Mouse (Mus musculus): ENCODE data around the gene Bcl7b. TPM values are rescaled to one million over a fixed set of nuclear protein-coding genes. Genes with fewer than 3 reads are reported as not detected.

Bcl7b gene
- polyA plus RNA-seq, 1 experiment from 2014 or later = 50.3 TPM

DNA sequence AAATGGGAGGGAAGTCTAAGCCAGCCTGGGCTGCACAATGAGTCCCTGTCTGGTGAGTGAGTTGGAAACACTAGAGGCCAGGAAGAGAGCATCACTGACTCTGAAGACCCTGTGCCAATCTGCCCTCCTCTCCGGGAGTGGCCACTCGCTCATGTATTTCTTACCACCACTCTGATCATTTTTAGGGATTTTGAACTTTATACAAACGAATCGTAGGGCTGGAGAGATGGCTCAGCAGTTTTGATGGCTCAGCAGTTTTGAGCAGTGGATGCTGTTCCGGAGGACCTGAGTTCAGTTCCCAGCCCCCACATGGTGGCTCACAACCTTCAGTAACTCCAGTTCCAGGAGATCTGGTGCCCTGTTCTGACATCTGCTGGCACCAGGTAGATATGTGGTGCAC, 4.9 kb downstream of the Bcl7b start:
- Histone ChIP-seq H3K4me3 (replicated peaks) (no peak overlapping the region), H3K27me3 (replicated peaks) (no peaks in the 10 kb centered on the region), H3K9ac (no peak overlapping the region), H3K9me3 (no peaks in the 10 kb centered on the region), H3K27ac (no peak overlapping the region), H3K4me1 (replicated peaks) (peaks cover 2% of the 10 kb centered on the region; the same call in 1 of the 2 replicates), H3K36me3 (peaks cover 30% of the 10 kb centered on the region), H3K4me2 (replicated peaks) (no peak overlapping the region)
- 92% methylated on average over 5 of the region's 5 CpGs for WGBS
- no peak for ATAC-seq

DNA sequence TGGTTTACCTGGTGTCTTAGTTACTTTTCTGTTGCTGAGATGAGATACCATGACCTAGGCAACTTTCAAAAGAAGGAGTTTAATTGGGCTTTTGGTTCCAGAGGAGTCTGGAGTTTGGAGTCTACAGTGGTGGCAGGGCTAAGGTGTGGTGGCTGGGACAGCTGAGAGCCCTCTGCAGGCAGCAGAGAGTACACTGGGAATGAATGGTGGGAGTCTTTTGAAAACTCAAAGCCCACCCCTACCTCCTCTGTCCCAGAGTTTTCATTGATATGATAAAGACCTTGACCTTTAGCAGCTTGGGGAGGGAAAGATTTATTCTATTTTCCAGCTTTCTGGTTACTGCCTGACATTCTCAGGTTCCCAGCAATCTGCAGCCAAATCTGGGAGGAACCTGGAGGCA, 7.0 kb downstream of the Bcl7b start:
- ATAC-seq = no peak
- Histone ChIP-seq H3K4me2 (replicated peaks) (no peak overlapping the region), H3K27me3 (replicated peaks) (no peaks in the 10 kb centered on the region), H3K4me3 (replicated peaks) (no peak overlapping the region), H3K27ac (no peak overlapping the region), H3K36me3 (peaks cover 47% of the 10 kb centered on the region), H3K9ac (no peak overlapping the region), H3K4me1 (replicated peaks) (no peaks in the 10 kb centered on the region), H3K9me3 (no peaks in the 10 kb centered on the region)

DNA sequence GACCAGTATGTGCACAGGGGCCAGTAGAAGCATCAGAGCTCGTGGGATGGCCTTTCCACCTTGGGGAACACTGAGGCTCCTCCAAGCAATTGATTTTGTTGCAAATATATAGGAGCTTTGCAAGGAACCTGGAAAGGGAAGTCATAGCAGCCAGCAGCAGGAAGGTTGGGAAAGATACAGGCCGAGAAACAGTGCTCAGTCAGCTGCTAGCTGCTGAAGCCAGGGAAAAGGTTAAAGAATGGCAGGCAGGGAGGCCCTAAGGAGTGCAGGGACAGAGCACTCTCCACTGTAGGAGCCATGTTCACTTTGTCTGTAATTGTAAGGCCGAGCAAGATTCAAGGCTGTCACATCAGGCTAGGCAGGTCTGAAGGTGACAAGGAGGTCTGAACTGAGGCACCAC, 10.4 kb downstream of the Bcl7b start:
- 75% methylated on average over 3 of the region's 3 CpGs for WGBS
- H3K9ac ChIP-seq = no peak overlapping the region

DNA sequence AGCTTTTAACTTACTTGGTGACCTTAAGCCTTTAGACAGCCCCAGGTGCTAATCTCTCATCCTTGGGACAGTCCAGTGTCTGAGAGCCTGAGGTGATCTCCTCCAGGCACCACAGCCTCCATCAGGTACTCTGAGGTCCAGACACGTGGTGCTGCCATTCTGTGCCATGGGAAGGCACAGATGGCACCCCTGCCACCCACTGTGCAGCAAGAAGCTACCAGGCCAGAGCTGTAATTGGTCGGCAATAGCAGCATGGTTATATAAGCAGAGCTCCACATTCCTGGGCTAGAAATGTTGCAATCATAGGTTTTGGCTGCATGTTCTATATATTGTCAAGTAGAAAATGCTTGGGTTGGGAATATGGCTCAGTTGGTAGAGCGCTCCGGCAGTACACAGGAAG, 10.9 kb downstream of the Bcl7b start:
- no peaks in the 10 kb centered on the region for H3K9me3 ChIP-seq
- H3K4me2 ChIP-seq (replicated peaks) = no peak overlapping the region
- no peak overlapping the region for H3K4me3 ChIP-seq (replicated peaks)
- no peak for ATAC-seq
- H3K27me3 ChIP-seq (replicated peaks) = no peaks in the 10 kb centered on the region
- 95% methylated on average over 4 of the region's 4 CpGs for whole genome bisulfite sequencing
- H3K4me1 ChIP-seq (replicated peaks) = no peaks in the 10 kb centered on the region
- peaks cover 44% of the 10 kb centered on the region for H3K36me3 ChIP-seq
- no peak overlapping the region for H3K9ac ChIP-seq
- no peak overlapping the region for H3K27ac ChIP-seq

More for the DNA sequence above, 10.4 kb downstream of the Bcl7b start:
- no peaks in the 10 kb centered on the region for H3K9me3 ChIP-seq
- no peak overlapping the region for H3K4me3 ChIP-seq (replicated peaks)
- no peak for ATAC-seq
- no peaks in the 10 kb centered on the region for H3K27me3 ChIP-seq (replicated peaks)
- peaks cover 44% of the 10 kb centered on the region for H3K36me3 ChIP-seq
- no peak overlapping the region for H3K4me2 ChIP-seq (replicated peaks)
- H3K27ac ChIP-seq = no peak overlapping the region
- no peaks in the 10 kb centered on the region for H3K4me1 ChIP-seq (replicated peaks)

DNA sequence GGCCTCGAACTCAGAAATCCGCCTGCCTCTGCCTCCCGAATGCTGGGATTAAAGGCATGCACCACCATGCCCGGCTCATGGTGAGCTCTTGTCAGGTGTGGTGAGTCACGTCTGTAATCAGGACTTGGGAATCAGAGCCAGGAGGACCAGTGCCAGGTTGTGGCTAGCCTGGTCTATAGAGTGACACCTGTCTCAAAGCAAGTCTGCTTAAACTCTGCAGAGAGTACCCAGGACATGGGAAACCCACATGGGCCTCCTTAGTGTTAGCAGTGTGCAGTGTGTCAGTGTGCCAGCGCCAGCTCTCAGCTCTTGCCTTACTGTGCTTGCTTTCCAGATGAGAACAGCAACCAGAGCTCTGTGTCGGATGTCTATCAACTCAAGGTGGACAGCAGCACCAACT, 11.5 kb downstream of the Bcl7b start:
- no peak for ATAC-seq
- H3K36me3 ChIP-seq = peaks cover 44% of the 10 kb centered on the region

DNA sequence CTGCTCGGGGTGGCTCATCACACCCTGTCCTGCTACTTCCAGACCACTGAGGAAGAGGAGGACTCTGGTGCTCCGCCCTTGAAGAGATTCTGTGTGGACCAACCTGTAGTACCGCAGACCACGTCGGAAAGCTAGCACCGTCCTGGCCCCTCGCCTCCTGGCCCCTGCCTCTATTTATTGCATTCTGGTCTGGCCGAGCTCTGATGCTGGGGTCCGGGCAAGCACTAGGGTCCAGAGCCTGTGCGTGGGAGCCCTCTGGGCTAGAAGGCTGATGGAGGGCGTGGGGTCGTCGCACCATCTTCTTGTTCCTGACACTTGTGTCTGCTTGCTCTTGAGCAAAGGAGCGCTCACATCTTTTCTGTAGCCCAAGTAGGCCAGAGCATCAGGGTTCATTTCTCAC, 12.7 kb downstream of the Bcl7b start:
- H3K27ac ChIP-seq = no peak overlapping the region
- no peaks in the 10 kb centered on the region for H3K4me1 ChIP-seq (replicated peaks)
- ATAC-seq = no peak
- no peak overlapping the region for H3K9ac ChIP-seq
- H3K27me3 ChIP-seq (replicated peaks) = no peaks in the 10 kb centered on the region
- H3K36me3 ChIP-seq = peaks cover 41% of the 10 kb centered on the region
- no peak overlapping the region for H3K4me3 ChIP-seq (replicated peaks)
- no peaks in the 10 kb centered on the region for H3K9me3 ChIP-seq
- H3K4me2 ChIP-seq (replicated peaks) = no peak overlapping the region
- 95% methylated on average over 14 of the region's 14 CpGs for WGBS

More for the DNA sequence above, 11.5 kb downstream of the Bcl7b start:
- Histone ChIP-seq H3K4me1 (replicated peaks) (no peaks in the 10 kb centered on the region), H3K4me3 (replicated peaks) (no peak overlapping the region), H3K9ac (no peak overlapping the region), H3K9me3 (no peaks in the 10 kb centered on the region), H3K27me3 (replicated peaks) (no peaks in the 10 kb centered on the region), H3K27ac (no peak overlapping the region), H3K4me2 (replicated peaks) (no peak overlapping the region)
- WGBS = 90% methylated on average over 7 of the region's 7 CpGs

DNA sequence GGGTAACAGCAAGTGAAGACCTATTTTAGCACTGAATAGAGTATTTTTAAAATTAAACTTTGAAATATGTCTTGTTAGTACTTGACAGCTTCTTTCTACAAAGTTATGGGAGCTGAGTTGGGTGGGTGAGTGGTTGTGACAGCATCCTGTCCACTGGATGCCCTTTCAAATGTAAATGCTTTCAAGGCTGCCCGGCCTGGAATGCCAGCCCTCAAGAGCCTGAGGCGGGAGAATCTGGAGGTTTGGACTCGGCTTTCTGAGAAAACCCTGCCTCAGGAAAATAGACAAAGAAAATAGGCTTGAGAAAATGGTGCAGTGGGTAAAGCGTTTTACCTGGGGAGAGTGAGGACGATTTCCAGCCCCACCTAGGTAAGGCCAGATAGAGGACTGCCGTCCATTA, 13.7 kb downstream of the Bcl7b start:
- Histone ChIP-seq H3K4me3 (replicated peaks) (no peak overlapping the region), H3K36me3 (peaks cover 40% of the 10 kb centered on the region), H3K9me3 (no peaks in the 10 kb centered on the region), H3K27ac (no peak overlapping the region), H3K27me3 (replicated peaks) (no peaks in the 10 kb centered on the region), H3K9ac (no peak overlapping the region), H3K4me1 (replicated peaks) (0 out of 2 replicates have a peak, but pooled peaks cover 3% of the 10 kb centered on the region), H3K4me2 (replicated peaks) (no peak overlapping the region)
- ATAC-seq = no peak
- WGBS = 85% methylated on average over 6 of the region's 6 CpGs

DNA sequence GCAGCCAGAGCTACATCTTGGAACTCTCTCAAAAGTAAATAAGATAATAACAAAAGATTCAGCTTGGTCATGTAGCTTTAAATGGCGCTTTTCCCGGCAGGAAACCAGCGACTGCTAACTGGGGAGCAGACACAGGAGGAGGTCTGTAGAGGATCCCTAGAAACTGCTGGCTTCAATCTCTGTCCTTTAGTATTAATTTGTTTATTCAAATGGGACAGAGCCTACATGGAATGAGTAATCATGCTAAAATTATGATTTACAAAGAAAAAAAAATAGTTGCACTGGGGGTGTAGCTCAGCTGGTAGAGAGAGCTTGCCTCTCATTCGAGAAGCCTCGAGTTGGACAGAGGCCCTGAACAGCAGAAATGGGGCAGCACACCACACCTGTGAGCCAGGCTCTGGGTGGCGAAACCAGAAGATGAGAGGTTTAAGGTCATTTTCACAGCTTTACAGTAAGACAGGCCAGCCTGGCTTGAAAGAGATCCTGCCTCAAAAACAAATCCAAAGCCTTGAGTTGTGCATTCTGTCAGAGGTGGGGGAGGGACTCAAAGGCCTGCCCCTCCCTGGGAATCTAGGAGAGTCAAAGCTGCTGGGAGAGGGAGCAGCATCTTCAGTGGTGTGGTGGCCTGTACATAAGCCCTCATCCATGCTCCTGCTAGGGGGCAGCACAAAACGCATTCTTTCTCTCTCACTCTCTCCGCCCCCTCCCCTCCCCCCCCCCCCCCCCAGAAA, 15.2 kb downstream of the Bcl7b start:
- H3K4me3 ChIP-seq (replicated peaks) = no peak overlapping the region
- peaks cover 32% of the 10 kb centered on the region for H3K36me3 ChIP-seq

DNA sequence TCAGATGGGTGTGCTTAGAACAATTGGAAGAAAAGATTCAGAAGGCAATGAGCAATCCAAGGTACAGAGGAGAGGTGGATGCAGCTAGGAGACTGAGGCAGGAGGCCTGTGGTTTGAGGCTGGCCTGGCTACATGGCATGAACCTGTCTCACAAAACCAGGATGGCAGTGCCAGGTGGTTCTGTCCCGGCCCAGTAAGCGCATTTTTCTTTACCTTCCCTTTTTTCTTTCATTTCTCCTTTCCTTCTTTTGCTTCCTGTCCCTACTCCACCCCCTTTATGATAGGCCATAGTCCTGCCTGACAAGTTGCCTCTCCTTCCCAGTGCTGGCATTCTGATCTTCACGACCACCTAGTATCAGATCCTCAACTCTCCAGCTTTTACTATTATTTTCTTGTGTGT, 16.9 kb downstream of the Bcl7b start:
- H3K4me1 ChIP-seq (replicated peaks) = peaks cover 14% of the 10 kb centered on the region
- H3K9ac ChIP-seq = no peak overlapping the region
- WGBS = 85% methylated on average over 3 of the region's 3 CpGs
- H3K4me2 ChIP-seq (replicated peaks) = no peak overlapping the region
- H3K36me3 ChIP-seq = peaks cover 18% of the 10 kb centered on the region; the same call in 1 of the 2 replicates
- H3K27ac ChIP-seq = no peak overlapping the region
- H3K4me3 ChIP-seq (replicated peaks) = no peak overlapping the region
- no peaks in the 10 kb centered on the region for H3K27me3 ChIP-seq (replicated peaks)
- no peak for ATAC-seq
- no peaks in the 10 kb centered on the region for H3K9me3 ChIP-seq

More for the DNA sequence above, 15.2 kb downstream of the Bcl7b start:
- Histone ChIP-seq H3K27me3 (replicated peaks) (no peaks in the 10 kb centered on the region), H3K4me2 (replicated peaks) (no peak overlapping the region), H3K27ac (peak overlapping the region; percentile 27), H3K9me3 (no peaks in the 10 kb centered on the region), H3K4me1 (replicated peaks) (0 out of 2 replicates have a peak, but pooled peaks cover 3% of the 10 kb centered on the region), H3K9ac (no peak overlapping the region)
- WGBS = 39% methylated on average over 8 of the region's 8 CpGs
- no peak for ATAC-seq

DNA sequence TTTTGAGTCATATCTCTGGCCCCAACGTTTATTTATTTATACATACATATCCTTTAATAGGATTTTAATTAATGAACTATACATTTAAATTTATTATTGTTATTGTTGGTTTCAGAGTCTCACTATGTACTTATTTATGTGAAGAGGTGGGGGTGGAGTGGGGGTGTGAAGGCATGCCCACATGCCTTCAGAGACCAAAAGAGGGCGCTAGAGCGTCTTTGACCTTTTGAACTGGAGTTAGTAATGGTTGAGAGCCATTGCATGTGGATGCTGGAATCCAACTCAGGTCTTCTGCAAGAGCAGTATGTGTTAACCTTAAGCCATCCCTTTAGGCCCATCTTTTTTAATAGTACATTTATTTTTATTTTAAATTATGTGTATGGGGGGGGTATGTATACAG, 17.5 kb downstream of the Bcl7b start:
- 30% methylated on average over 3 of the region's 3 CpGs for WGBS
- Histone ChIP-seq H3K27me3 (replicated peaks) (no peaks in the 10 kb centered on the region), H3K9me3 (no peaks in the 10 kb centered on the region), H3K4me2 (replicated peaks) (no peak overlapping the region), H3K9ac (no peak overlapping the region), H3K4me1 (replicated peaks) (peaks cover 14% of the 10 kb centered on the region), H3K36me3 (peaks cover 14% of the 10 kb centered on the region; the same call in 1 of the 2 replicates), H3K4me3 (replicated peaks) (no peak overlapping the region), H3K27ac (no peak overlapping the region)
- ATAC-seq = no peak

DNA sequence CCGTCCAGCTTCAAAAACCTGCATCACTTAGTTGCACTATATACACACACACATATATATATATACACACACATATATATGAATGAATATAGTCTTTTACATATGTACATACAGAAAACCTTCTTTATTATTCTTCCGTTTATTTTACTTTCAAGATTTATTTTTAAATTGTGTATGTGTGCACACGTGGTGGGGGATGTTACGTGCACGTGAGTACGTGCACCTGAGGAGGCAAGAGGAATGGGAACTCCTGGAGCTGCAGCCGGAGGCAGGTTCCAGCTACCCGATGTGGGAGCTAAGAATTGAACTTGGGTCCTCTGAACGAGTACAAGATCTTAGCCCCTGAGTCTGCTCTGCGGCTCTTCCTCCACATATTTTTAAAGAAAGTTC, 18.1 kb downstream of the Bcl7b start:
- Histone ChIP-seq H3K4me3 (replicated peaks) (peak overlapping the region; percentile 100), H3K36me3 (peaks cover 8% of the 10 kb centered on the region; the same call in 1 of the 2 replicates), H3K9ac (peak overlapping the region; percentile 45; the same call in 1 of the 2 replicates), H3K4me2 (replicated peaks) (peak overlapping the region; percentile 58), H3K27me3 (replicated peaks) (no peaks in the 10 kb centered on the region), H3K9me3 (no peaks in the 10 kb centered on the region), H3K4me1 (replicated peaks) (peaks cover 14% of the 10 kb centered on the region), H3K27ac (peak overlapping the region; percentile 96)
- 20% methylated on average over 10 of the region's 10 CpGs for WGBS
- ATAC-seq = no peak

DNA sequence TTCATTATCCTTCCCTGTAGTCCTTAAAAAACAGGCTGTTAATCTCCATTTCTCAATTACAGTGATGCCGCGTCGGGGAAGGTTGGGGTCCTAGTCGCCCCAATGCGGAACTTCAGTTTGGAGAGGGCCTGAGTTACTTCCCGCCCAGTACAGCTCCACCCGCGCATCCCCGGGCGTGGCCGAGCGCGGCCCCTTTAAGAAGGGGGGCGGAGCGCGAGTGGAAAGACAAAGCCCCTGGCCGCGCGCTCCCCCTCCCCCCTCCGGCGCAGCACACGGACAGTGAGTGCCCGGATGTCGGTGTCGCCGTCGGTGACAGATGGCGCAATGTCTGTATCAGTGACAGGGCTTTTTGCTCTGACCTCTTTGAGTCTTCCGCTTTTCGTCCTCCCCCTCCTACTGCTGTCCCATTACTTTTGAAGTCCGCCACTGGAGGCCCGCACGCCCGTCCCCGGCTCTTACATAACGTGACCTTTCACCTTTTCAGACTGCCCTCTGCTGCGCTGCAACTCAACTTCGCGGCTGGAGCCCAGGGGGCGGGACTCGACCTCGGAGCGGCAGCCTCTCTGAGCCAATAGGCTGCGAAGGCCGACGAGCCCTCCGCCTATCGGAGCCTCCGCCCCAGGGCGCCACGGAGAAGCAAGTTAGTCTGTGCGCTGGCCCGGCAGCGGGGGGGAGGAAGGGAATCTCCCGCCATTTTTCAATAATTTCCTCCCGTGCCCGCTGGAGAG, 18.7 kb downstream of the Bcl7b start, which contains the start of gene Baz1b:
TSS of gene Baz1b (plus strand) at position 644 of the 728 bp plus-strand sequence.
- H3K4me2 ChIP-seq (replicated peaks) = peak within 1 kb of the TSS; percentile 58
- ATAC-seq = peak; percentile 98
- peak within 1 kb of the TSS; percentile 100 for H3K4me3 ChIP-seq (replicated peaks)
- H3K36me3 ChIP-seq = peaks cover 5% of the 10 kb centered on the region; the same call in 1 of the 2 replicates
- WGBS = under 1% methylated on average over 57 of the region's 57 CpGs
- peaks cover 17% of the 10 kb centered on the region for H3K4me1 ChIP-seq (replicated peaks)
- H3K27me3 ChIP-seq (replicated peaks) = no peaks in the 10 kb centered on the region
- no peaks in the 10 kb centered on the region for H3K9me3 ChIP-seq
- peak within 1 kb of the TSS; percentile 96 for H3K27ac ChIP-seq
- H3K9ac ChIP-seq = peak within 1 kb of the TSS; percentile 99
